Mouse (Mus musculus) layer of hippocampus, adult 9-10 months (tissue): ENCODE results near the gene Cyp2c38.
"Not testable (repeated sequence)": the region's sequence is repeated elsewhere in the genome, so short reads cannot be mapped to it uniquely, and the experiment has no call there.

Experiments used
- DNase-seq: peaks from one replicate; pipeline ENCODE4 v3.0.0; 2022; ENCODE audit warnings: low spot score

The Cyp2c38 gene

DNA sequence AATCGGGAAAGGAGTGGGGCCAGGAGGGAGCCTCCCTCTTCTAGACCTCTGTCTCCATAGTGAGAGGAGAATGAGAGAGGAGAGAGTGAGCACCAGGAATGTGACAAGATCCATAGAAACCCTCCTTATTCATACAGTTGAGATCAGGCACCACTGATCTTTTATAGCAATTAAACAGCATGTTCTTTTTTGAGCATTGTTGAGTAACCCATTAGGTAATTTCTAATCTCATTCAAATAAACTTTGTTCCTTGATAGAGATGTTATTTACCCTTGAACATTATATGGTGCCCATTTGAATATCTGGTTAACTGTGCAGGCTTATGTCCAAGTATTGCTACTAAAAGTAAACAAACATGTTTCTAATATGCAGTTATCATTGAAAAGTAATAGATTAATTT lies at the start of gene Cyp2c38:
Cyp2c38 (minus strand) TSS at position 135 of the 400 bp plus-strand sequence.
- DNase-seq, result no peak

DNA sequence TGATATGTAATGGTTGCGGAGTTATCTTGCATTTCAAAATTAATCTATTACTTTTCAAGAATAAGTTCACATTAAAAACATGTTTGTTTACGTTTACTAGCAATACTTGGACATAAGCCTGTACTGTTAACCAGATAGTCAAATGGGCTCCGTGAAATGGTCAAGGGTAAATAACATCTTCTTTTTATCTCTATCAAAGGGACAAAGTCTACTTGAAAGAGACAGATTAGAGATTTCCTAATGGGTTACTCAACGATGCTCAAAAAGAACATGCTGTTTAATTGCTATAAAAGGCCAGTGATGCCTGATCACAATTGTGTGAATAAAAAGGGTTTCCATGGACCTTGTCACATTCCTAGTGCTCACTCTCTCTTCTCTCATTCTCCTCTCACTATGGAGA lies 47.7 kb upstream of the Cyp2c38 start, which contains the start of gene Cyp2c39:
Cyp2c39 (plus strand) TSS at position 329 of the 400 bp plus-strand sequence.
- no peak for DNase-seq

DNA sequence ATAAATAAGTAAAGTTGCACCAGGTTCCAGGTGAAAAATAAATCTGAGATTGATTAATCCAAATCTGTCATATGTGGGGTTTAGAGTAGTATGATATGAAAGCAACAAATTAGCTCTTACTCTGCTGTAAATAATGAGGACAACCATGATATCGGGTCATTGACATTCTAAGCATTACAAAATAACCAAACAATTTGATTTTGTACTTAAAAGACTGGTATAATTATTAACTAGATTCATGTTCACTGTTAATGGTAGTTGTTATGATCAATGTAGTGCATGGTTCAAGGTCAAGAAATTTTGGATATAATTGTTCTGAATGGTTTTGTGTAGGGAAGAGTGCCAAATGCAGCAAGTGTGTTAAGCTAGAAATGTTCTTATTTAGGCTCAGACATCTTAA lies 46.7 kb upstream of the Cyp2c38 start:
- no peak for DNase-seq

DNA sequence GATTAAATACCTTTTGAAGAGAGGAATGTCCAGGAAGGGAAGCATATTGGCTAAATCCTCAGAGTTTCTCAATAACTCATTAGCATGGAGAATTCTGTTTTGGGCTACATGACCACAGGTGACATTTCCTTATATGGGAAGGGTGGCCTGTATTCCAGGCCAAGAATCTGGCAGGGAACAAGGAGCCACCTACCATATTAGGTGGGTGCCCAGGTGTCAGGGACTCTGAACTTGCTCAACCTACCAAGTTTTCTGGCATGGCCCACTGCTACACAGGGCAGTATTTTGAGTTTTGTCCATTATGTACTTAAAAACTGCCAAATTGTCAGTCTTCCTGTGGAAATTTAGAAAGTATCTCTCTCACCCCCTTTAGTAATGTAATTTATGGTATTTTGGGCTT lies 43.5 kb upstream of the Cyp2c38 start:
- no peak for DNase-seq

DNA sequence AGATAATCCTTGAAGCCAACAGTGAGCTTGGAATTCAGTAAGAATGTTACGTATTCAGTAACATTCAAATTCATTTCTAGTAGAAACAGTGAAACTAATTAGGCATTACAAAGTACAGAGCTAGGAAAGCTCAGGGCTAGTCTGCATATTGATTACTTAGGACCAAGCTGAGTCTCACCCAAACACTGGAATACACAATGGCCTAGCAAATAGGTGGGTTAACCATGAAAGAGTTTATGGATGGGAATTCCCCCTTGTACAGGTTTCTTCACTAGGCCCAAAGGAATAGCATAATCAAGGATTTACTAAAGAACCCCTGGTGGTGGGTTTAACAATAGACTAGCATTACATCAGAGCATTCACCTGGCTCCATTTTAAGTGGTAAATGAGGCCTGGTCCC lies 21.1 kb upstream of the Cyp2c38 start:
- DNase-seq, result not testable (repeated sequence)

DNA sequence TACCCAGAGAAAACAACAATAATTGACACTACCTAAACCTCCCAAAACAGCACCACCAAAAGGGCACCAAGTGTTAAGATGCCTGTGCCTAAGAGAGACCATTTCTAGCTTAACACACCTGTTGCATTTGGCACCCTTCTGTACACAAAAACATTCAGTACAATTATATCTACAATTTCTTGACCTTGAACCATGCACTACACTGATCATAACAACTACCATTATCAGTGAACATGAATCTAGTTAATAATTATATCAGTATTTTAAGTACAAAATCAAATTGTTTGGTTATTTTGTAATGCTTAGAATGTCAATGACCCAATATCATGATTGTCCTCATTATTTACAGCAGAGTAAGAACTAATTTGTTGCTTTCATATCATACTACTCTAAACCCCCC lies 1.0 kb upstream of the Cyp2c38 start:
- no peak for DNase-seq
